Mouse (Mus musculus): Measurements from ENCODE around the gene Srpk3.
A peak's percentile ranks its signal among the peaks of the same experiment; 100 is the strongest.
"Not testable (repeated sequence)": the region's sequence is repeated elsewhere in the genome, so short reads cannot be mapped to it uniquely, and the experiment has no call there.

Gene Srpk3

GRCm38 (mm10) chrX:73774168-73774760 is at the start of gene Srpk3:
TSS of gene Srpk3 (plus strand) at chrX:73774405.
- peak; percentile 12 to 24 for DNase-seq (ENCODE audit: low spot score in 2 of 2)

DNA sequence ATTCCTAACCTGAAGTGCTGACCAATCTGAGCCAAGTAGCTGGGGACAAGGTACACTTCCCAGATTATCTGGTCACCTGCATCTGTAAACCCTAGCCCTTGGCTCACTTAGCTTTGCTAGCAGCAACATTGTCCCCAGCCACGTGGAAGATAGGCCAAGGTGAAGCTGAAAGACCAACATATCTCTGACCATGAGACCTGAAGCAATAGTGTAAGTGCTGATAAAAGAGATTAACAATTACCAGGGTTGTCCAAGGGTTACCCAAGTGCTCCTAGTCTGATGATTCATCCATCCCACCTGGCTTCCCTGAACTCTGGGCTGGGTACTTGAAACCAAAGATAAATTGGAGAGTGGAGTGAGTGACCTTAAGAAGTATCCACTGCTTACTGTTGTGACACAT is 43.3 kb upstream of the Srpk3 start:
- no peak for DNase-seq (ENCODE audit: low spot score in 2 of 2)

DNA sequence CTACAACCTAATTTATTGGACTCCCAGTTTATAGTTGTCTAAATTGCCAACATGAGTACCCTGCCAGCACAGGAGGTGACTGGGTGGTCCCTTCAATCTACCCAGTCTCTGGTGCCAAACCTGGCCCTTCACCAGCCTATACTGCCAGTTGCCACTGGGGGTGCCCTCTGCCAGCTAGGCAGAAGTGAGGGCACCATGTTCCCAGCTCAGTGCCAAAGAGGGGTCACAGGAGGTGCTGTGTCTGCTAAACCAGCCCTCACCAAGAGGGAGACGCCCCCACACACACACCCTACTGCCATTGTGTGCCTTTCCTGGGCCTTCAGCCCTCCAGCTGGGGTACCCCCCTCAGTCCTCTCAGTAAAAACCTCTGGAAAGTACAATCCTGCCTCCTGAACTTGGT is 36.0 kb upstream of the Srpk3 start:
- DNase-seq (ENCODE audit: low spot score in 2 of 2) = no peak

- no peak for DNase-seq (ENCODE audit: low spot score in 2 of 2)
Measured at GRCm38 (mm10) chrX:73739151-73739550, 35.1 kb upstream of the Srpk3 start.

DNA sequence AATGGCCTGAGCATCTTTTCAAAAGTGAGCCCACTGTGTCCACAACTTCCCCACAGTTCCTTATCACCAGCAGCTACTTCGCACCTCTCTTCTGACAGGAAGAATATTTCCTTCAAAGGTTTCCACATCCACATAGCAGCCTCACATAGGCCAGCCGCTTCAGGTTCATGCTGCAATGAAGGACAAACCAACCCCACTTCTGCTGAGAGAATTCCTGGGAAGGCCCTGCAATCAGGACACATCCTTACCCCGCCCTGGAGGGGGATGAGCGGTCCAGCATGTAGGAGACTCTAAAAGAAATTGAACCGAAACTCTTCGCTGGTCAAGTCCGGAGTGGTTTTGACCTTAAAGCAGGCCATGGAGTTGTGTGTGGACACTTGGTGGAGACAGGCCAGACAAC is 34.4 kb upstream of the Srpk3 start:
- not testable (repeated sequence) for DNase-seq (ENCODE audit: low spot score in 2 of 2)

- DNase-seq (ENCODE audit: low spot score in 2 of 2) = no peak
Measured at GRCm38 (mm10) chrX:73744774-73745481, 29.3 kb upstream of the Srpk3 start.

- DNase-seq (ENCODE audit: low spot score in 2 of 2) = no peak
Measured at GRCm38 (mm10) chrX:73748977-73749376, 25.2 kb upstream of the Srpk3 start.

- no peak for DNase-seq (ENCODE audit: low spot score in 2 of 2)
Measured at GRCm38 (mm10) chrX:73756334-73757140, 17.7 kb upstream of the Srpk3 start, which contains the start of gene Plxnb3. TSS of gene Plxnb3 (plus strand) at chrX:73757090.

DNA sequence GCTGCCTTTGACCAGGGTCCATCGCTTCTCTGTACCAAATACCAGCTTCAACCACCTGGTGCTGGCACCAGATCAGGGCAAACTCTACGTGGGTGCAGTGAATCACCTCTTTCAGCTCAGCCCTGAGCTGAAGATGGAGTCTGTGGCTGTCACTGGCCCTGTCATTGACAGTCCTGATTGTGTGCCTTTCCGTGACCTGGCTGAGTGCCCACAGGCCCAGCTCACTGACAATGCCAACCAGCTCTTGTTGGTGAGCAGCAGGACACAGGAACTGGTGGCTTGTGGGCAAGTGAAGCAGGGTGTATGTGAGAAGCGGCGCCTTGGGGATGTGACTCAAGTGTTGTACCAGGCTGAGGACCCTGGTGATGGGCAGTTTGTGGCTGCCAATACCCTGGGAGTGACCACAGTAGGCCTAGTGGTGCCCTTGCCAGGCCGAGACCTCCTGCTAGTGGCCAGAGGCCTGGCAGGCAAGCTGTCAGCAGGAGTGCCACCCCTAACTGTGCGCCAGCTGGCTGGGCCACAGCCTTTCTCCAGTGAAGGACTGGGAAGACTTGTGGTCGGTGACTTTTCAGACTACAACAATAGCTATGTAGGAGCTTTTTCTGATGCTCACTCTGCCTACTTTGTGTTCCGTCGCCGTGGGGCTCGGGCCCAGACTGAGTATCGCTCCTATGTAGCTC is 15.5 kb upstream of the Srpk3 start:
- DNase-seq (ENCODE audit: low spot score in 2 of 2) = no peak

GRCm38 (mm10) chrX:73765311-73765710 is 8.9 kb upstream of the Srpk3 start:
- no peak for DNase-seq (ENCODE audit: low spot score in 2 of 2)

GRCm38 (mm10) chrX:73767267-73767666 is 6.9 kb upstream of the Srpk3 start:
- DNase-seq (ENCODE audit: low spot score in 2 of 2) = peak in 1 of 2 experiments; percentile 29

- DNase-seq (ENCODE audit: low spot score in 2 of 2) = no peak
Measured at GRCm38 (mm10) chrX:73774802-73775483, 738 bp downstream of the Srpk3 start.

DNA sequence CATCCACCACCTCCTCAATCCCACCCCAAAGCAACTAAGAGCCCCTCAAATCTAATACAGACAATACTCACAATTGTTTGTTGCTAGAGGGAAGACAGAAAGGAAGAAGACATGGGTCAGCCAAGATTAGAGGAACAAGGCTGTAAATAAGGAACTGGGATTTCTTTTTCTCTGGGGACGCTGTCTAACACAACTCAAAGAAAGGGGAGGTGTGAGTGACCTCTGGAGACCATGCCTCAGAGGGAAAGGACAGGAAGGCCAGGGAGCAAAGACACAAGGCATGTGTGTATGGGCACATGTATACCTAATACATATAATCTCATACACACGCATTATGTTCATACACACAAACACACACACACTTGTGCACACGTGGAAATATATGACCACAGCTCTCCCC is 8.0 kb downstream of the Srpk3 start:
- no peak for DNase-seq (ENCODE audit: low spot score in 2 of 2)

DNA sequence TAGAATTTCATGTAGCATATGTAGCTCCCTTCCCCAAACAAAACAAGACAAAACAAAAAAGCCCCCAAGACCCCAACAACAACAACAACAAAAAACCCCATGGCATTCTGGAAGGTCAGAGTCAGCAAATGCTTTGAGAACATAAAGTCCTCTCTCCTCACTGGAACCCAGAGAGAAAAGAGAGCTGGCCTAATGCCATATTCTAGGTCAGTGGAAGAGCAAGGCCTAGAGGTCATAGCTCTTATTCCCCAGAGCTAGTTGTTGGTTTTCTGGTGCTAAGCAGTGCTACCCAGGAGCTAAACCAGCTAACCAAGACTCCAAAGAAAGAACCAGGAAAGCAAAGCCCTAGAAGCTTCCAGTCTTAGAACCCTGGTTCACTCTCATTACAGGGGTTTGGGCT is 11.5 kb downstream of the Srpk3 start:
- no peak for DNase-seq (ENCODE audit: low spot score in 2 of 2)

DNA sequence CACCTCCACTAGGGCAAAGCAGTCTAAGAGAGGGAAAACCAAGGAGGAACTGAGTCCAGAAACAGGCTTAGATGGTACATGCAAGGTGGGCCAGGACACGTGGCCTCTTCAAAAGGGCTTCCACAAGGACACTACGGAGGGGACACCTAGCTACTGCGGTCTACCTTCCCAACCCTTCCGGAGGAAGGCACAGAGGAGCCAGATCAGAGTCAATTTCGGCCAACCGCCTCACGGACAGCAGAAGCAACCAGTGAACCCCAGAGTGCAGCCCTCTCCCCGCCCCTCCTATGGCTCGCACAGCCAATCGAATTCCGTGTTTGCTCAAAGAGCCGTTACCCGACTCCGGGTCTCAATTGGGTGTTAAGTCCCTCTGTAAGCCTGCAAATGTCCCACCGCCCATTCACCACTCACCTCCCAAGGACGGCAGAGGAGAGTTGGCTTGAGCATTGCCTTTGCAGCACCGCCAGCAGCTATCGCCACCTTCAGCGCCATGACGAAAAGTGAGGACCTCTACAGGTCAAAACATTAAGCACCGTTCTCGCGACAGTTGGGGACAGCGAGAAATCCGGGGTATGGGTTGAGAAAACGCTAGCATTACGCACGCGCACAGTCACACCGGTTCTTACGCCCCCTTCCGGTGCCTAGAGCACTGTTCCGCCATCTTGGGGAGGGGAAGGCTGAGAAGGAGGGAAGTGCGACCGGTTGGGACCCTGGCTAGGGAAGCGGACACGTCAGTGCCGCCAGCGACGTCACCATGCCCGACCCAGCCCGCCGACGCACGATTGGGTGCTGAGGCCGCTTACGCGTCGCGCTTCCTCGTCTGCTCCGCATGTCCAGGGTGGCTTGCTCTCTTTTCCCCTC is 12.4 kb downstream of the Srpk3 start, which contains the start of the genes Idh3g and Ssr4:
Gene Idh3g (minus strand): TSS at position 534 of the 861 bp plus-strand sequence.
Gene Ssr4 (plus strand): TSS at position 665 of the 861 bp plus-strand sequence.
- peak; percentile 74 to 84 for DNase-seq (ENCODE audit: low spot score in 2 of 2)

GRCm38 (mm10) chrX:73787225-73787558 is 13.0 kb downstream of the Srpk3 start:
- no peak for DNase-seq (ENCODE audit: low spot score in 2 of 2)

DNA sequence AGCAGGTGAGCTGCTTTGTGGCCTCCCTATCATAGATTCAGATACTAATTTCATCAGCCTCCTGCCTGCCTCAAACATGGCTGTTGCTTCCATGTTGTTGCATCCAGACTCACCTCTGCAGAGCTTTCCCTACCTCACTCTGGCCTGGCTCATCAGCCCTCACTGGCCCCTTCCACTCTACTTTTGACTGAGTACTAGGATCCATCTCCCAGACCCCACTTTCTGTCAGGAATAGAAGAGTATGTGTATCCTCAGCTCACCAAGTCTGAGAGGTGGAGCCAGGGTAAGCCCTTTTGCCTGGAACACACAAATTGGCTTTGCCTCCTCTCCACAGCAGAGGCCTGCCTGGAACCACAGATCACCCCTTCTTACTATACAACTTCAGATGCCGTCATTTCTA is 14.3 kb downstream of the Srpk3 start:
- DNase-seq (ENCODE audit: low spot score in 2 of 2) = no peak

- no peak for DNase-seq (ENCODE audit: low spot score in 2 of 2)
Measured at GRCm38 (mm10) chrX:73793039-73793438, 18.8 kb downstream of the Srpk3 start.

GRCm38 (mm10) chrX:73793505-73793904 is 19.3 kb downstream of the Srpk3 start:
- no peak for DNase-seq (ENCODE audit: low spot score in 2 of 2)

DNA sequence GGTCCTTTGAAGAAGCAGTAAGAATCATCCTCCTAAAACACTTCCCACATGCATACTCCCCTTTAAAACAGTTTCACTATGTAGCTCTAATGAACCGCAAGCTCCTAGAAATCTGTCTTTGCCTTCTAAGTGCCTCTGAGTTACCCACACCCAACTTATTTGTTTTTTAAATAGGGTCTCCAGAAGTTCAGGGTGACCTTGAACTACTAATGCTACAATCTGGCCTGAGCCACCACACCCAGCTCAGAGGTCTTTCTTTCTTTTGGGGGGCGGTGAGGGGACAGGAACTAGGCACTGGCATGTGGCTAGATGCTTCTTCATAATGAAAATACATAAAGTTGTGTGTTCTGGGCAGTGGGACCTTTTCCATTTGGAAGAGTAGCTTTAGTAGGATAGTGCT is 23.3 kb downstream of the Srpk3 start:
- no peak for DNase-seq (ENCODE audit: low spot score in 2 of 2)
